In the genomic region with DNA sequence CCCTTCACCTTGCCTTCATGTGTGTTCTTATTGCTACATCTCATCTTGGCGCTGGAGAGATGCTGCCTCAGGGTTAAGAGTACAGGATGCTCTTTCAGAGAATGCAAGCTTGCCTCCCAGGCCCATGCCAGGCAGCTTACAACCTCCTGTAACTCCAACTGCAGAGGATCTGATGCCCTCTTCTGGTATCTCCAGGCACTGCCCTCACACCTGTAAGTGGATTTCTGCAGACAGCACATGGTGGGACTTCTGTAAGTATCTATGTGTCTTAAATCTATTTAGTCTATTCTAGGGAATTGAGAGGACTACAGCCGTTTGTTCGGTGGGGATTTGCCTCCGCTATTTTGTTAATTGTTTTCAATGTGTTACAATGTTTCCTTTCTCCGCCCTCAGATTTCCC, we compare ENCODE assay signal across 9 mouse cellular contexts. TPM values are rescaled to one million over a fixed set of nuclear protein-coding genes. Genes with fewer than 3 reads are reported as not detected.
DNase-seq lines count a peak whose midpoint lies in the region; ATAC-seq and TF ChIP-seq lines count a peak whose summit lies in the region.
"Had no signal": no experiment of that assay in that cellular context is flagged by ENCODE, and none has a peak within 500 bp of the region (broad histone marks: within the 10 kb centered on the region; RNA-seq: fewer than 3 reads in every experiment).

No protein-coding gene starts in this region.

- no peak for TF ChIP-seq POLR2A in cerebellum, adult 2 months (IDR thresholded peaks at IDR 0.05; ENCODE audit: borderline replicate concordance, insufficient read depth, low read length)

- ATAC-seq in hindbrain, embryonic 13.5 days (ENCODE audit: low FRiP score) = no peak
- ATAC-seq in erythroid progenitor cell, adult 5-6 weeks (replicated peaks; ENCODE audit: low FRiP score, poor library complexity, severe bottlenecking) = no peak

- H3K9me3 ChIP-seq in hindbrain, embryonic 10.5 days = no peaks in the 10 kb centered on the region; the same call in 1 of the 2 replicates
- no peaks in the 10 kb centered on the region; the same call in 1 of the 2 replicates for H3K9me3 ChIP-seq in hindbrain, embryonic 13.5 days
- no peaks in the 10 kb centered on the region for H3K9me3 ChIP-seq in E14TG2a.4 (ENCODE audit: low read length)

- intact Hi-C loops in gastrocnemius, postnatal 14 days (cut with DNase I; ENCODE audit: low total_unique reads) = loop anchor here (5.0 kb wide), 2 partner anchors 86 to 106 kb away; no protein-coding TSS in a partner anchor
- intact Hi-C loops in left cerebral cortex, postnatal 36 days (cut with DNase I) = no loop called here

- no peak overlapping the region for H3K4me2 ChIP-seq in hindbrain, embryonic 13.5 days

- no peak overlapping the region for H3K4me3 ChIP-seq in hindbrain, embryonic 10.5 days
- H3K4me3 ChIP-seq in hindbrain, embryonic 13.5 days = no peak overlapping the region
- H3K4me3 ChIP-seq in E14TG2a.4 (replicated peaks; ENCODE audit: low read length) = no peak overlapping the region
- H3K4me3 ChIP-seq in cerebellum, adult 2 months (replicated peaks; ENCODE audit: insufficient read depth, low read depth, low read length) = no peak overlapping the region

- peak; percentile 53 for TF ChIP-seq CTCF in E14TG2a.4 (conservative IDR thresholded peaks at IDR 0.05; ENCODE audit: low read length)
- peak; percentile 90 for TF ChIP-seq CTCF in cerebellum, adult 2 months (IDR thresholded peaks at IDR 0.05; ENCODE audit: borderline replicate concordance, insufficient read depth, low read depth, low read length)

- H3K9ac ChIP-seq in hindbrain, embryonic 13.5 days = no peak overlapping the region

- no peaks in the 10 kb centered on the region for H3K4me1 ChIP-seq in hindbrain, embryonic 10.5 days (replicated peaks)
- H3K4me1 ChIP-seq in hindbrain, embryonic 13.5 days (replicated peaks) = no peaks in the 10 kb centered on the region
- no peaks in the 10 kb centered on the region for H3K4me1 ChIP-seq in E14TG2a.4 (replicated peaks; ENCODE audit: low read depth, low read length)
- H3K4me1 ChIP-seq in cerebellum, adult 2 months (ENCODE audit: control insufficient read depth, insufficient read depth, low read length) = no peaks in the 10 kb centered on the region

- WGBS in hindbrain, embryonic 10.5 days = 68% methylated on average over 5 of the region's 5 CpGs
- 66% methylated on average over 5 of the region's 5 CpGs for WGBS in hindbrain, embryonic 13.5 days
- 61% methylated on average over 5 of the region's 5 CpGs for WGBS in cerebellum, adult 2 months

- no peaks in the 10 kb centered on the region for H3K27me3 ChIP-seq in hindbrain, embryonic 10.5 days (ENCODE audit: insufficient read depth, poor library complexity, severe bottlenecking)
- H3K27me3 ChIP-seq in hindbrain, embryonic 13.5 days = no peaks in the 10 kb centered on the region; the same call in 1 of the 2 replicates
- peaks cover 10% of the 10 kb centered on the region; the same call in 1 of the 2 replicates for H3K27me3 ChIP-seq in E14TG2a.4 (ENCODE audit: insufficient read depth, low read length)
- no peaks in the 10 kb centered on the region for H3K27me3 ChIP-seq in cerebellum, adult 2 months (ENCODE audit: control insufficient read depth, insufficient read depth, low read length)

- H3K36me3 ChIP-seq in hindbrain, embryonic 10.5 days = no peaks in the 10 kb centered on the region
- H3K36me3 ChIP-seq in hindbrain, embryonic 13.5 days = no peaks in the 10 kb centered on the region
- H3K36me3 ChIP-seq in E14TG2a.4 (ENCODE audit: insufficient read depth, low read length) = no peaks in the 10 kb centered on the region

- H3K27ac ChIP-seq in hindbrain, embryonic 10.5 days = no peak overlapping the region
- H3K27ac ChIP-seq in hindbrain, embryonic 13.5 days = no peak overlapping the region
- no peak overlapping the region for H3K27ac ChIP-seq in cerebellum, adult 2 months (ENCODE audit: insufficient read depth, low read length)

- DNase-seq in hindbrain, embryonic 10.5 days (ENCODE audit: low spot score) = peak; percentile 35
- DNase-seq in cerebellum, adult 2 months = peak; percentile 78 to 80
- DNase-seq in gastrocnemius, postnatal 14 days = peak; percentile 32
- peak; percentile 11 to 24 for DNase-seq in left cerebral cortex, postnatal 36 days (ENCODE audit: low spot score in 2 of 2)
- DNase-seq in right cerebral cortex, postnatal 14 days = peak; percentile 48

RNA-seq across cellular contexts. Expression of gene Krt24, which starts 7.8 kb away (rescaled TPM):
- not detected in 2 replicates for polyA plus RNA-seq in hindbrain, embryonic 10.5 days (2016; fragmentation: Nextera tagmentation; extraction: Ambion mirVana)
- polyA plus RNA-seq in hindbrain, embryonic 13.5 days (2015; fragmentation: Nextera tagmentation; extraction: Ambion mirVana) = 0.09 TPM in 1 of 2 replicates, not detected in the other
- 0.44 and 0.65 TPM in 2 replicates for polyA plus RNA-seq in cerebellum, adult 2 months (2012; rRNA removed)
- not detected for total RNA-seq in gastrocnemius, postnatal 14 days (2021)
- not detected for total RNA-seq in left cerebral cortex, postnatal 36 days (2021)
- total RNA-seq in erythroid progenitor cell, adult 5-6 weeks (2015; ENCODE audit: low replicate concordance) = not detected in 2 replicates
- total RNA-seq in erythroid progenitor cell, adult 5-6 weeks (2017; ENCODE audit: low replicate concordance) = not detected in 2 replicates
- total RNA-seq: layer of hippocampus, adult 8-10 months had no signal

RNA-seq across cellular contexts. Expression of gene Krt25, which starts 29.9 kb away (rescaled TPM):
- polyA plus RNA-seq in hindbrain, embryonic 10.5 days (2016; fragmentation: Nextera tagmentation; extraction: Ambion mirVana) = 0.07 TPM in 1 of 2 replicates, not detected in the other
- polyA plus RNA-seq in hindbrain, embryonic 13.5 days (2015; fragmentation: Nextera tagmentation; extraction: Ambion mirVana) = 0.19 and 0.35 TPM in 2 replicates
- 7.0 and 7.2 TPM in 2 replicates for polyA plus RNA-seq in cerebellum, adult 2 months (2012; rRNA removed)
- not detected for total RNA-seq in gastrocnemius, postnatal 14 days (2021)
- not detected for total RNA-seq in left cerebral cortex, postnatal 36 days (2021)
- total RNA-seq in erythroid progenitor cell, adult 5-6 weeks (2015; ENCODE audit: low replicate concordance) = not detected in 2 replicates
- not detected in 2 replicates for total RNA-seq in erythroid progenitor cell, adult 5-6 weeks (2017; ENCODE audit: low replicate concordance)
- total RNA-seq: layer of hippocampus, adult 8-10 months had no signal

RNA-seq across cellular contexts. Expression of gene Krt26, which starts 44.9 kb away (rescaled TPM):
- polyA plus RNA-seq in hindbrain, embryonic 10.5 days (2016; fragmentation: Nextera tagmentation; extraction: Ambion mirVana) = 0.12 and 0.43 TPM in 2 replicates
- polyA plus RNA-seq in hindbrain, embryonic 13.5 days (2015; fragmentation: Nextera tagmentation; extraction: Ambion mirVana) = 0.13 and 0.21 TPM in 2 replicates
- polyA plus RNA-seq in cerebellum, adult 2 months (2012; rRNA removed) = 0.14 and 0.15 TPM in 2 replicates
- not detected for total RNA-seq in gastrocnemius, postnatal 14 days (2021)
- total RNA-seq in left cerebral cortex, postnatal 36 days (2021) = not detected
- total RNA-seq in erythroid progenitor cell, adult 5-6 weeks (2015; ENCODE audit: low replicate concordance) = not detected in 2 replicates
- total RNA-seq in erythroid progenitor cell, adult 5-6 weeks (2017; ENCODE audit: low replicate concordance) = 0.68 TPM in 1 of 2 replicates, not detected in the other
- total RNA-seq: layer of hippocampus, adult 8-10 months had no signal

RNA-seq across cellular contexts. Expression of gene Krt222, which starts 49.0 kb away (rescaled TPM):
- polyA plus RNA-seq in hindbrain, embryonic 10.5 days (2016; fragmentation: Nextera tagmentation; extraction: Ambion mirVana) = 0.15 and 0.59 TPM in 2 replicates
- polyA plus RNA-seq in hindbrain, embryonic 13.5 days (2015; fragmentation: Nextera tagmentation; extraction: Ambion mirVana) = 3.9 and 4.1 TPM in 2 replicates
- 37.8 and 39.9 TPM in 2 replicates for polyA plus RNA-seq in cerebellum, adult 2 months (2012; rRNA removed)
- 10 to 100 TPM in 1 of 2 experiments, 1 to 10 TPM in 1; 8.9 to 11.4 TPM for total RNA-seq in gastrocnemius, postnatal 14 days (2021)
- 10 to 100 TPM; 31.2 to 37.7 TPM for total RNA-seq in left cerebral cortex, postnatal 36 days (2021)
- not detected in 2 replicates for total RNA-seq in erythroid progenitor cell, adult 5-6 weeks (2015; ENCODE audit: low replicate concordance)
- not detected in 2 replicates for total RNA-seq in erythroid progenitor cell, adult 5-6 weeks (2017; ENCODE audit: low replicate concordance)

RNA-seq across cellular contexts. Expression of gene Krt27, which starts 58.1 kb away (rescaled TPM):
- not detected in 2 replicates for polyA plus RNA-seq in hindbrain, embryonic 10.5 days (2016; fragmentation: Nextera tagmentation; extraction: Ambion mirVana)
- not detected in 2 replicates for polyA plus RNA-seq in hindbrain, embryonic 13.5 days (2015; fragmentation: Nextera tagmentation; extraction: Ambion mirVana)
- not detected in 2 replicates for polyA plus RNA-seq in cerebellum, adult 2 months (2012; rRNA removed)
- not detected for total RNA-seq in gastrocnemius, postnatal 14 days (2021)
- total RNA-seq in left cerebral cortex, postnatal 36 days (2021) = not detected
- total RNA-seq in erythroid progenitor cell, adult 5-6 weeks (2015; ENCODE audit: low replicate concordance) = not detected in 2 replicates
- not detected in 2 replicates for total RNA-seq in erythroid progenitor cell, adult 5-6 weeks (2017; ENCODE audit: low replicate concordance)
- total RNA-seq: layer of hippocampus, adult 8-10 months had no signal

Comparison
In these comparisons a context has a peak if more than half of its experiments do, and no peak if none do; other contexts are left out.
1. DNase-seq: peak in every context shown above with its lines; median percentile 79 in cerebellum, adult 2 months; 48 in right cerebral cortex, postnatal 14 days; 35 in hindbrain, embryonic 10.5 days; 32 in gastrocnemius, postnatal 14 days; 18 in left cerebral cortex, postnatal 36 days.